Mouse (Mus musculus) limb, embryonic 15.5 days (tissue): ENCODE measurements around the gene Iqcd. TPM values are rescaled to one million over a fixed set of nuclear protein-coding genes. Genes with fewer than 3 reads are reported as not detected.

Source experiments
- ATAC-seq: fragments of 200-750 bp; cut with Nextera tagmentation; 2 replicates; pipeline ENCODE4 v1.8.0; 2017; ENCODE audit warnings: low read depth, moderate TSS enrichment; ENCODE audit not compliant: insufficient number of reproducible peaks, low FRiP score, low TSS enrichment
- H3K27ac ChIP-seq: fragments of 300-500 bp; sonication (generic); 2 replicates; pipeline ENCODE4 v1.5.1; 2015; ENCODE audit warnings: moderate library complexity, mild to moderate bottlenecking, inconsistent platforms
- H3K27me3 ChIP-seq: fragments of 300-500 bp; sonication (generic); 2 replicates; pipeline ENCODE4 v1.6.1; 2015; ENCODE audit warnings: inconsistent platforms
- H3K36me3 ChIP-seq: fragments of 300-500 bp; sonication (generic); 2 replicates; pipeline ENCODE4 v1.6.1; 2015; ENCODE audit warnings: inconsistent platforms
- H3K4me1 ChIP-seq: fragments of 300-500 bp; sonication (generic); 2 replicates; pipeline ENCODE4 v1.6.1; 2015; ENCODE audit warnings: inconsistent platforms
- H3K4me2 ChIP-seq: fragments of 300-500 bp; sonication (generic); 2 replicates; pipeline ENCODE4 v1.6.1; 2015; ENCODE audit warnings: mild to moderate bottlenecking, inconsistent platforms
- H3K4me3 ChIP-seq: fragments of 300-500 bp; sonication (generic); 2 replicates; pipeline ENCODE4 v1.5.1; 2015; ENCODE audit warnings: mild to moderate bottlenecking, inconsistent platforms
- H3K9ac ChIP-seq: fragments of 300-500 bp; sonication (generic); 2 replicates; pipeline ENCODE4 v1.6.1; 2015; ENCODE audit warnings: inconsistent platforms
- H3K9me3 ChIP-seq: fragments of 300-500 bp; sonication (generic); 2 replicates; pipeline ENCODE4 v1.6.1; 2016; ENCODE audit warnings: inconsistent platforms
- WGBS: fragments of 180-500 bp; shearing (Covaris S2); methylation state at CpG from one replicate; pipeline ENCODE4 v1.1.7; 2015; 5-methylcytosine and 5-hydroxymethylcytosine counted together
- polyA plus RNA-seq: library from polyadenylated mRNA; unstranded; fragments of >200 nt; fragmentation: Nextera tagmentation; extraction: Ambion mirVana; gene quantifications from 2 replicates; pipeline ENCODE4 v1.2.1, GENCODE M21; 2015

Iqcd gene
- polyA plus RNA-seq, 1 experiment from 2014 or later = 0.38 TPM

DNA sequence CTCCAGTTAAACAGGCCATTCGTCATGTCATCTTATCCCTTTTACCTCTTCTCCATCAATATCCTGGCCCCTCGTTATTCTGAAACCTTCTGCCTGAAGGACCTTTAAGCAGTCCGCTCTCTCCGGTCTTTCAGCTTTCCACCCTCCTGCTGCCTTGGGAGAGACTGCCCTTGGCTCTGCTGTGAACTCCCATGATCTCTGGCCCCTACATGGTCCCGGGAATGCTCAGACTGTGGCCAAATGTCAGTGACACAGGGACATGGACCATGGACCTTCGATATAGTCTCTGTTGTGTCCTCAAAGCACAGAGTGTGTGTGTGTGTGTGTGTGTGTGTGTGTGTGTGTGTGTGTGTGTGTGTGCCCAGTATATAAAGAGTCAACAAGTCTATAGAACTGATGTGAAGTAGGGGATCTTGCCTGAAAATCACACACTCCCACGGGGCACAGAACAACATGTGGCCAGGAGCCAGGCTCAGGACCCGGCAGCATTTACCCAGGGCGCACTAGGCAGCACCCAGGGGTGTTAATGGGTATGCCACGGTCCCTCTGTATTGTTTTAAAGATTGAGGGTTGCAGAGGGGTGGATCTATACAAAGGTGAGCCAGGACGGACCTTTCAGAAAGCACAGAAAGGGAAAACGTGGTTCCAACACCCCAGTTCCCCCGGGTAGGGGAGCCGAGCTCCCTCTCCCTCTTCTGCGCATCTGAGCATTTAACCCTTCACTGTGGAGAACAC is 23.5 kb upstream of the Iqcd start:
- no peak overlapping the region for H3K9ac ChIP-seq
- H3K36me3 ChIP-seq = no peaks in the 10 kb centered on the region
- H3K27me3 ChIP-seq = no peaks in the 10 kb centered on the region
- H3K4me3 ChIP-seq = no peak overlapping the region
- peaks cover 91% of the 10 kb centered on the region for H3K4me1 ChIP-seq
- WGBS = 41% methylated on average over 14 of the region's 15 CpGs
- 0 out of 2 replicates have a peak overlapping the region, but pooled peaks have one; percentile 83 for H3K27ac ChIP-seq
- H3K9me3 ChIP-seq = no peaks in the 10 kb centered on the region
- no peak for ATAC-seq
- H3K4me2 ChIP-seq = 0 out of 2 replicates have a peak overlapping the region, but pooled peaks have one; percentile 1

- 43% methylated on average over 5 of the region's 5 CpGs for WGBS
- Histone ChIP-seq H3K4me1 (peaks cover 91% of the 10 kb centered on the region), H3K4me2 (no peak overlapping the region), H3K27me3 (no peaks in the 10 kb centered on the region), H3K9ac (no peak overlapping the region), H3K9me3 (no peaks in the 10 kb centered on the region), H3K4me3 (no peak overlapping the region), H3K36me3 (no peaks in the 10 kb centered on the region), H3K27ac (peak overlapping the region; percentile 83)
- ATAC-seq = no peak
These were observed 22.7 kb upstream of the Iqcd start for GRCm38 (mm10) chr5:120566101-120566500.

GRCm38 (mm10) chr5:120566681-120567252 is 22.0 kb upstream of the Iqcd start:
- Histone ChIP-seq H3K4me2 (peak overlapping the region; percentile 24; the same call in 1 of the 2 replicates), H3K9ac (0 out of 2 replicates have a peak overlapping the region, but pooled peaks have one; percentile 4), H3K27ac (peak overlapping the region; percentile 83), H3K27me3 (no peaks in the 10 kb centered on the region), H3K4me1 (peaks cover 96% of the 10 kb centered on the region), H3K4me3 (no peak overlapping the region), H3K9me3 (no peaks in the 10 kb centered on the region), H3K36me3 (no peaks in the 10 kb centered on the region)
- WGBS = 27% methylated on average over 9 of the region's 9 CpGs
- ATAC-seq = no peak

DNA sequence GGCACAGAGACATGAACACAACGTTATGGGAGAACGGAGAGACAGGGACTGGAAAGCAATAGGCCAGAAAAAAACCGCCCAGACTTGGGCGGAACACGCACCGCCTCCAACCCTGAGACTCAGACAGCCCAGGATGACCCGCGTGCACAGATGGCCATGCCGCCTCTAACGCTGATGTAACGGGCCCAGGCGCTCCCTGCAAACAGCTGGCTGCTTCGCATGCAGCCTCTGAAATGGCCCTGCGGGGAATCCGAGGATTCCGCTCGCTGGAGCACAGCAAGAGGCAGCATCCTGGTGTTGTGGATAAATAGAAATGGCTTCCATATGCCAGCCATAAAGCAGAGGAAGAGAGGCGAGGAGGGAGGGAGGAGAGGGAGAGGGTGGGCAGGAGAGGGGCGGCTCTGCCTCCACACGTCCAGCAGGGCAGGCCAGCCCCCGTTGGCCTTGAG is 21.5 kb upstream of the Iqcd start:
- WGBS = 9% methylated on average over 21 of the region's 21 CpGs
- Histone ChIP-seq H3K27me3 (no peaks in the 10 kb centered on the region), H3K9ac (0 out of 2 replicates have a peak overlapping the region, but pooled peaks have one; percentile 4), H3K9me3 (no peaks in the 10 kb centered on the region), H3K36me3 (no peaks in the 10 kb centered on the region), H3K4me1 (peaks cover 94% of the 10 kb centered on the region), H3K27ac (peak overlapping the region; percentile 83), H3K4me2 (peak overlapping the region; percentile 24; the same call in 1 of the 2 replicates), H3K4me3 (no peak overlapping the region)
- peak; percentile 41 for ATAC-seq

GRCm38 (mm10) chr5:120567761-120568211 is 21.0 kb upstream of the Iqcd start:
- H3K27ac ChIP-seq = peak overlapping the region; percentile 83
- no peak overlapping the region for H3K4me3 ChIP-seq
- H3K27me3 ChIP-seq = no peaks in the 10 kb centered on the region
- no peak for ATAC-seq
- H3K36me3 ChIP-seq = no peaks in the 10 kb centered on the region
- H3K4me2 ChIP-seq = peak overlapping the region; percentile 24; the same call in 1 of the 2 replicates
- no peak overlapping the region for H3K9ac ChIP-seq
- H3K9me3 ChIP-seq = no peaks in the 10 kb centered on the region
- WGBS = 20% methylated on average over 14 of the region's 14 CpGs
- peaks cover 92% of the 10 kb centered on the region for H3K4me1 ChIP-seq

GRCm38 (mm10) chr5:120568336-120568768 is 20.5 kb upstream of the Iqcd start:
- H3K4me2 ChIP-seq = peak overlapping the region; percentile 15; the same call in 1 of the 2 replicates
- no peak for ATAC-seq
- 25% methylated on average over 9 of the region's 9 CpGs for WGBS

DNA sequence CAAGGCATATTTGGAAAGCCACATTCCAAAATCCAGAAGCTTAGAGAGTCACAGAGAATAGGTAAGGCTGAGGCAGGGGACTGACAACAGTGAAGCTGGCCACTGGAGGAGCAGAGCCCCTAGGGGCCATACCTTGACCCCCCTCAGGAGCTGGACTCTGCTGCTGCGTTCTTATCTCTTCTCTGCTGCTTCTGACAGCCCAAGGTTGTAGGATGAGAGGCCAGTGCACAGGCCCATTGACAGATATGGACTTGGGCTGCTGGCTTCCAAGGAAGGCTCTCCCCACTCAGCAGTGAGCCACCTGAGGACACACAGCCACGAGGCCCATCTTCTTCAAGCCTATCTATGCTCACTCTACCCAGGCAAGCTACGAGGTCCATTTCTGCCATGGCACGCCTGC is 19.9 kb upstream of the Iqcd start:
- Histone ChIP-seq H3K4me3 (no peak overlapping the region), H3K9ac (no peak overlapping the region), H3K4me2 (no peak overlapping the region), H3K9me3 (no peaks in the 10 kb centered on the region), H3K36me3 (no peaks in the 10 kb centered on the region), H3K27me3 (no peaks in the 10 kb centered on the region), H3K27ac (peak overlapping the region; percentile 83; the same call in 1 of the 2 replicates), H3K4me1 (peaks cover 84% of the 10 kb centered on the region)
- ATAC-seq = no peak
- WGBS = 64% methylated on average over 4 of the region's 4 CpGs

More at GRCm38 (mm10) chr5:120568336-120568768, 20.5 kb upstream of the Iqcd start:
- H3K4me1 ChIP-seq = peaks cover 89% of the 10 kb centered on the region
- H3K27me3 ChIP-seq = no peaks in the 10 kb centered on the region
- peak overlapping the region; percentile 83 for H3K27ac ChIP-seq
- no peak overlapping the region for H3K9ac ChIP-seq
- H3K9me3 ChIP-seq = no peaks in the 10 kb centered on the region
- H3K36me3 ChIP-seq = no peaks in the 10 kb centered on the region
- H3K4me3 ChIP-seq = no peak overlapping the region

DNA sequence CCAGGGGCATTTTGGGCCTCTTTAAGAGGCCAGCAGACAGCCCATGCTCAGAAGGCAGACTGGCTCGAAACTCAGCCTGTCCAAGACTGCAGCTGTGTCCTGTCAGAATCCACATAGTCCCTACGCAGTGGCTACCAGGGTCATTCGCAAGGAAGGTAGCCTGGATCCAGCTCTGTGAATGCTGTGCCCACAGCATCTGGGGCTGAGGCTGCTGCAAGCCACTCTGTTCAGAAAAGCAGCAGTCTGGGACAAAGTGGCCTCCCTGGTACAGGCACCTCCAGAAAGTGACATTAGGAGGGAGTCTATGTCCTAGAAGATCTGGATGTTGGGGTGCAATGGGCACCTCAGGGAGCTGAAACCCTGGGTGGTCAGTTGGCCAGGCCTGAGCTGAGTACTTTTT is 19.0 kb upstream of the Iqcd start:
- peak overlapping the region; percentile 14; the same call in 1 of the 2 replicates for H3K27ac ChIP-seq
- H3K4me3 ChIP-seq = no peak overlapping the region

DNA sequence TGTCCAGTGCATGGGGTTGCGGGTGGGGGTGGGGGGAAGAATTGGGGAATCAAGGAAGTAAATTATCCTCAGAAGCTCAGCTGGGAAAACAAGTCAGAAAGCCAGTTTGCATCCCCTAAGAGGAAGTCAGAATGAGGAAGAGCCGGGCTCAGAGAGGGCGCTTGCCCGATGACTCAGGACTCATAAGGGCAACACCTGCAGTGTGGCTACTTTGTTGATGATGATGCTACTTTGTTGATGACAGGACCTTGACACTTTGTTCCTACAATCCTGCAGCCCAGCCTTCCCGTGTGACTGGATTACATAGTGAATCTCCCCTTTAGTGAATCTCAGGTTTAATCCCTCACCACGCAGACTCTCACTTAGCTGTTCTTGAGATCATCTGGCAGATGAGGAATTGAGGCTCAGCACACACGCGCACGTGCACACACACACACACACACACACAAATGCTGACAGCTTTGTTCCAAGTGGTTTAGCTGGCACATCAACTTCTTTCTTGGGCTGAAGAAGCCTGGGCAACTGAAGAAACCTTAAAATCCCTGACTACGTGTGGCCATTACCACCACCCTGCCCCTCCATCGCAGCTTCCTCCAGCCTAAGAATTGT is 18.4 kb upstream of the Iqcd start:
- Histone ChIP-seq H3K36me3 (0 out of 2 replicates have a peak, but pooled peaks cover 2% of the 10 kb centered on the region), H3K4me1 (peaks cover 72% of the 10 kb centered on the region), H3K9me3 (no peaks in the 10 kb centered on the region), H3K4me2 (no peak overlapping the region), H3K27ac (peak overlapping the region; percentile 52), H3K27me3 (no peaks in the 10 kb centered on the region), H3K9ac (no peak overlapping the region), H3K4me3 (no peak overlapping the region)
- 70% methylated on average over 11 of the region's 11 CpGs for WGBS
- no peak for ATAC-seq

More for the DNA sequence above, 19.0 kb upstream of the Iqcd start:
- H3K9ac ChIP-seq = no peak overlapping the region
- H3K36me3 ChIP-seq = 0 out of 2 replicates have a peak, but pooled peaks cover 2% of the 10 kb centered on the region
- H3K4me2 ChIP-seq = no peak overlapping the region
- no peaks in the 10 kb centered on the region for H3K9me3 ChIP-seq
- ATAC-seq = no peak
- H3K27me3 ChIP-seq = no peaks in the 10 kb centered on the region
- H3K4me1 ChIP-seq = peaks cover 78% of the 10 kb centered on the region
- WGBS = 83% methylated on average over 3 of the region's 3 CpGs

GRCm38 (mm10) chr5:120571056-120571740 is 17.6 kb upstream of the Iqcd start:
- peak; percentile 36; the same call in 1 of the 2 replicates for ATAC-seq
- H3K9ac ChIP-seq = no peak overlapping the region
- H3K4me2 ChIP-seq = no peak overlapping the region
- H3K4me3 ChIP-seq = no peak overlapping the region
- H3K9me3 ChIP-seq = no peaks in the 10 kb centered on the region
- H3K36me3 ChIP-seq = 0 out of 2 replicates have a peak, but pooled peaks cover 2% of the 10 kb centered on the region
- H3K27me3 ChIP-seq = no peaks in the 10 kb centered on the region
- peaks cover 64% of the 10 kb centered on the region for H3K4me1 ChIP-seq
- H3K27ac ChIP-seq = peak overlapping the region; percentile 52
- 34% methylated on average over 14 of the region's 14 CpGs for WGBS

GRCm38 (mm10) chr5:120574469-120575063 is 14.2 kb upstream of the Iqcd start:
- 65% methylated on average over 10 of the region's 10 CpGs for WGBS
- Histone ChIP-seq H3K4me2 (no peak overlapping the region), H3K9me3 (no peaks in the 10 kb centered on the region), H3K4me3 (no peak overlapping the region), H3K9ac (no peak overlapping the region), H3K4me1 (peaks cover 61% of the 10 kb centered on the region), H3K27me3 (no peaks in the 10 kb centered on the region), H3K36me3 (0 out of 2 replicates have a peak, but pooled peaks cover 2% of the 10 kb centered on the region), H3K27ac (no peak overlapping the region)
- no peak for ATAC-seq
